Mouse (Mus musculus) limb, embryonic 11.5 days (tissue): ENCODE measurements around the gene Clmn. TPM values are rescaled to one million over a fixed set of nuclear protein-coding genes. Genes with fewer than 3 reads are reported as not detected.
A peak's percentile ranks its signal among the peaks of the same experiment; 100 is the strongest.

Experiments used
- ATAC-seq: fragments of 200-750 bp; cut with Nextera tagmentation; 2 replicates; pipeline ENCODE4 v1.8.0; 2017; ENCODE audit warnings: low read depth; ENCODE audit not compliant: insufficient number of reproducible peaks, low FRiP score, low TSS enrichment
- DNase-seq: peaks from one replicate; pipeline ENCODE4 v3.0.0-alpha.2; 2015; ENCODE audit warnings: low spot score
- H3K27ac ChIP-seq: fragments of 300-500 bp; sonication (generic); replicated peaks from 2 replicates; pipeline ENCODE4 v1.5.1; 2014; ENCODE audit warnings: low read depth, mild to moderate bottlenecking, low read length
- H3K27me3 ChIP-seq: fragments of 300-500 bp; sonication (generic); 2 replicates; pipeline ENCODE4 v1.6.1; 2014; ENCODE audit warnings: mild to moderate bottlenecking, low read length, mixed read lengths; ENCODE audit not compliant: control insufficient read depth, insufficient read depth
- H3K36me3 ChIP-seq: fragments of 300-500 bp; sonication (generic); 2 replicates; pipeline ENCODE4 v1.6.1; 2014; ENCODE audit warnings: mild to moderate bottlenecking, low read length, moderate library complexity, mixed read lengths; ENCODE audit not compliant: control insufficient read depth, insufficient read depth
- H3K4me1 ChIP-seq: fragments of 300-500 bp; sonication (generic); 2 replicates; pipeline ENCODE4 v1.6.1; 2014; ENCODE audit warnings: low read length, mixed read lengths; ENCODE audit not compliant: control insufficient read depth, insufficient read depth
- H3K4me2 ChIP-seq: fragments of 300-500 bp; sonication (generic); 2 replicates; pipeline ENCODE4 v1.6.1; 2014; ENCODE audit warnings: low read depth, mild to moderate bottlenecking, moderate library complexity; ENCODE audit not compliant: severe bottlenecking
- H3K4me3 ChIP-seq: fragments of 300-500 bp; sonication (generic); 2 replicates; pipeline ENCODE4 v1.5.1; 2014; ENCODE audit warnings: low read depth, low read length
- H3K9ac ChIP-seq: fragments of 300-500 bp; sonication (generic); 2 replicates; pipeline ENCODE4 v1.6.1; 2014; ENCODE audit warnings: mild to moderate bottlenecking, low read length
- H3K9me3 ChIP-seq: fragments of 300-500 bp; sonication (generic); 2 replicates; pipeline ENCODE4 v1.6.1; 2016; ENCODE audit warnings: low read length; ENCODE audit not compliant: control insufficient read depth
- WGBS: fragments of 180-500 bp; shearing (Covaris S2); extraction: QIAGEN DNeasy Blood & Tissue Kit; methylation state at CpG from one replicate; pipeline ENCODE4 v1.1.7; 2014; 5-methylcytosine and 5-hydroxymethylcytosine counted together
- polyA plus RNA-seq: library from polyadenylated mRNA; unstranded; fragments of >200 nt; fragmentation: Nextera tagmentation; extraction: Ambion mirVana; gene quantifications from 2 replicates; pipeline ENCODE4 v1.2.1, GENCODE M21; 2014

Clmn gene
- polyA plus RNA-seq, 1 experiment from 2014 or later: 5.9 TPM

DNA sequence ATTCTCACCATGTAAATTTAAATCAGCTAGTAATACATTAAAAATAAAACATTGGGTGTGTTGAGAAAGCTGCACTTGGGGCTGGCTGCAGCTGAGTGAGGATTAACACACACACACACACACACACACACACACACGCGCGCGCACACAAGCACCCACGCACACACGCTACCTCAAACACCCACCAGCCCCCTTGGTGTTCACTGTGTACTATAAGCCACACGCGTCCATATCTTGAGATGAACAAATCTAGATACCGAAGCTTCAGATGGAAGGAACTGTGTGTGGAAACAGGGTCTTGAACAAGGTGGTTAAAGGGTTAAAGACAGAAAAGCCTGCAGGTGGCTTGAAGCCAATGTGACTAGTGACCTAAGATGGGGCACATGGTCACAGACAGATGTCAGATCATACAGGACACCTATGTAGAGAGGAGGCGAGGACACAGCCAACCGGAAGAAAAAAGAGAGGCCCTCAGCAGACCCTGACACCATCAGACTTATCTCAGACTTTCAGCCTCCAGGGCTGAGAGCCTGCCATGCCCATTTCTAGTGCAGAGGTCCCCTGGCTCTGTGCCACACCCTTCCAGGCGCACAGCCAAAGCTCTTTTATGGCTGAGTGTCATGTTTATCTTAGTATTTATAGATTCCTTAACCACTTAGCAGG, 40.5 kb downstream of the Clmn start:
- no peaks in the 10 kb centered on the region for H3K9me3 ChIP-seq
- no peak overlapping the region for H3K9ac ChIP-seq
- no peak overlapping the region for H3K27ac ChIP-seq
- no peak for ATAC-seq
- H3K27me3 ChIP-seq: no peaks in the 10 kb centered on the region
- H3K36me3 ChIP-seq: no peaks in the 10 kb centered on the region
- no peak for DNase-seq
- peaks cover 35% of the 10 kb centered on the region for H3K4me1 ChIP-seq
- no peak overlapping the region for H3K4me2 ChIP-seq
- no peak overlapping the region for H3K4me3 ChIP-seq
- 87% methylated on average over 12 of the region's 12 CpGs for WGBS

DNA sequence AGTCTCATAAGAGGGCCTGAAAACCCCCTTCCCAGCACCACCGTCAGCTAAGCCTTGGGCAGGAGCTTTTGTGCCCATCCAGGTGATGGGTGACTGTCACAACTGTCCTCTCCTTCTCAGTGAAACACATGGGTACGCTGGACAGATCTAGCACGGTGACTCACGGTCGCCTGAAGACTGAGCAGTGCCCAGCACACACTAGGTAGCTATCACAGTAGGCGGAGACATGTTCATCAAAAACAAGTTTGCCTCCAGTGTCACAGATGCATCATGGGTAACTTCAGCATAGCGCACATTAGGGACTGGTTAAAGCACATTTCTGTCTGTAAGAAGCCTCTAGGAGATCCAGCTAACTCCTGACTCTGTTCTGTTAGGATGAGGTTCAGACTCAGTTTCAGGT, 41.2 kb downstream of the Clmn start:
- Histone ChIP-seq H3K9me3 (no peaks in the 10 kb centered on the region), H3K4me2 (no peak overlapping the region), H3K4me1 (peaks cover 40% of the 10 kb centered on the region), H3K27me3 (no peaks in the 10 kb centered on the region), H3K4me3 (no peak overlapping the region), H3K36me3 (no peaks in the 10 kb centered on the region), H3K9ac (no peak overlapping the region), H3K27ac (no peak overlapping the region)
- WGBS: 95% methylated on average over 7 of the region's 7 CpGs
- DNase-seq: no peak
- no peak for ATAC-seq

DNA sequence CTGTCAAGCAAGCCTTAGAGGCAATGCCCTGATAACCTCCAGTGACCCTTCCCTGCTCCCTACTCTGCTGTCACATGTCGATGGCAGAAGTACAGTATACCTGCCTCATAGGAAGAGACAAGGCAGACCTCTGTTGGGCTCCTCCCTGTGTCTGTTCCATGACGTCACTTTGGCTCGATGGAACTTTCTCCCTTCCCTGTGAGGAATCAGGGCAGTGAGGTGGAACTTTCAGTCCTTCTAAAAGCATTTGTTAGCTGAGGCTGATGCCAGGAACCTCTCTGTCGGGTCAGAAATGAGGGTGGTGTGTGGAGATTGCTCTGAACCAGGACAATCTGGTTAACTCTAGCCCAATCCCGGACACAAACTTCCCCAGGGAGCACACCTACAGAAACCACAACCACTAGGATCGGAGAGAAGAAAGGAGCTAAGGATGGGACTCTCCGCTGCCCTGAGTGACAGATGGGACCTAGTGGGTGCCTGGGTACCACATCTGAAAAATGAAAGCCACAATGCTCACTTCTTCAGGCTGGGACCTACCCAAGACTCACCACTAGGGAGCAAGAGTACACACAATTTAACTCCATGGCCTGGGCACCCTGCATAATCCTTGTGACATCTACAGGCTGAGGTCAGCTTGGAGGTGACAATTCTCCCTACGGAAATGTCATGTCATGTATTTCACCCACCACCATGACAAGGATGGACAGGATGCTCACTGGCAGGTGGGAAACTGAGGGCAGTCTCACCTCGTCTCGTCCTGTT, 41.9 kb downstream of the Clmn start:
- no peaks in the 10 kb centered on the region for H3K27me3 ChIP-seq
- no peak overlapping the region for H3K4me2 ChIP-seq
- peaks cover 40% of the 10 kb centered on the region for H3K4me1 ChIP-seq
- H3K27ac ChIP-seq: peak overlapping the region; percentile 1; the same call in 1 of the 2 replicates
- no peak for DNase-seq
- no peaks in the 10 kb centered on the region for H3K9me3 ChIP-seq
- no peak for ATAC-seq
- no peak overlapping the region for H3K9ac ChIP-seq
- WGBS: 86% methylated on average over 10 of the region's 10 CpGs
- H3K36me3 ChIP-seq: no peaks in the 10 kb centered on the region
- H3K4me3 ChIP-seq: no peak overlapping the region

GRCm38 (mm10) chr12:104822151-104822550, 42.7 kb downstream of the Clmn start:
- no peaks in the 10 kb centered on the region for H3K36me3 ChIP-seq
- H3K4me2 ChIP-seq: no peak overlapping the region
- no peaks in the 10 kb centered on the region for H3K27me3 ChIP-seq
- peak; percentile 49 for DNase-seq
- ATAC-seq: no peak
- H3K9me3 ChIP-seq: no peaks in the 10 kb centered on the region
- peak overlapping the region; percentile 1; the same call in 1 of the 2 replicates for H3K27ac ChIP-seq
- no peak overlapping the region for H3K4me3 ChIP-seq
- H3K4me1 ChIP-seq: peaks cover 49% of the 10 kb centered on the region
- H3K9ac ChIP-seq: no peak overlapping the region
- 19% methylated on average over 8 of the region's 8 CpGs for WGBS

- H3K27me3 ChIP-seq: no peaks in the 10 kb centered on the region
- 46% methylated on average over 5 of the region's 5 CpGs for WGBS
- no peak overlapping the region for H3K27ac ChIP-seq
Observed at GRCm38 (mm10) chr12:104820061-104820460, 44.8 kb downstream of the Clmn start.

DNA sequence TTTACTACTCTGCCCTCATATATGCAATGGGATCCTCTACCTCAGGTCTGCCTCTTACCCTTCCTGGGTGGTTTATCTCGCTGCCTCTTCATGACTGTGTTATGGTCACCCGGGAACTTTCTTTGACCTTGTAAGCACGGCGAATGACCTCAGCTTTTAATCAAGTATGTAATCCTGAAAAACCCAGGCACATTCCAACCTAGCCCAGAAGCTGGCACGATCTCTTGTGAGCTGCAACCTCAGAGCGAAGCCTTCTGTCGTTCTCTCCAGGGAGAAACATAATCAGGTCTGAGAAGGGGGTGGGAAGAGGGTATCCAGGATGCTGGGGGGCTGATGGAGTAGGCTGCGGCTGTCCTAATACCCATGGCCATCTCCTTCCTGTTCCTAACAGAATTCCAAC, 45.8 kb downstream of the Clmn start:
- ATAC-seq (no peak), DNase-seq (no peak)
- H3K9me3 ChIP-seq: no peaks in the 10 kb centered on the region
- H3K4me3 ChIP-seq: no peak overlapping the region
- peaks cover 54% of the 10 kb centered on the region for H3K4me1 ChIP-seq
- WGBS: 61% methylated on average over 8 of the region's 8 CpGs
- no peaks in the 10 kb centered on the region for H3K27me3 ChIP-seq
- H3K36me3 ChIP-seq: no peaks in the 10 kb centered on the region
- no peak overlapping the region for H3K27ac ChIP-seq
- no peak overlapping the region for H3K9ac ChIP-seq
- H3K4me2 ChIP-seq: no peak overlapping the region

More at GRCm38 (mm10) chr12:104820061-104820460, 44.8 kb downstream of the Clmn start:
- H3K9ac ChIP-seq: no peak overlapping the region
- DNase-seq (no peak), ATAC-seq (no peak)
- no peak overlapping the region for H3K4me2 ChIP-seq
- peaks cover 47% of the 10 kb centered on the region for H3K4me1 ChIP-seq
- H3K36me3 ChIP-seq: no peaks in the 10 kb centered on the region
- H3K9me3 ChIP-seq: no peaks in the 10 kb centered on the region
- H3K4me3 ChIP-seq: no peak overlapping the region

DNA sequence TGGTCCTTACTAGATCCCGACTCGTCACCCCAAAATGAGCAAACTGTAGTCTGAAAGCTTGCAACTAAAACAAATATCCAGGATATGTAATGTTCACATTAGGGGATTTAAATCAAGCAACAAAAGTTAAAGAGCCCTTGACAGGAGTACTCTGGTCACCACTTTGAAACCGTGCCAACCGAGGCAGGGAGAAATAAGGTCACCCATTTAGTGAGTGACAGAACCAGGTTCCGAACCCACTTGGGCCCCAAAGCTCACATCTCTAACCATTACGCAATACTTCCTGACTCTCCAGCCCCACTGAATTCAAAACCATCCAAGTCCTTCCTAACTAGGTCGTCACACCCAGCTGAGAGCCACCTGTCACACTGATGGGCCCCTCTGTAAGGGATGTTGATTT, 46.8 kb downstream of the Clmn start:
- Histone ChIP-seq H3K4me1 (peaks cover 63% of the 10 kb centered on the region), H3K4me2 (no peak overlapping the region), H3K27me3 (no peaks in the 10 kb centered on the region), H3K27ac (no peak overlapping the region), H3K9ac (no peak overlapping the region), H3K36me3 (no peaks in the 10 kb centered on the region), H3K4me3 (no peak overlapping the region), H3K9me3 (no peaks in the 10 kb centered on the region)
- no peak for DNase-seq
- no peak for ATAC-seq
- WGBS: 71% methylated on average over 7 of the region's 7 CpGs

DNA sequence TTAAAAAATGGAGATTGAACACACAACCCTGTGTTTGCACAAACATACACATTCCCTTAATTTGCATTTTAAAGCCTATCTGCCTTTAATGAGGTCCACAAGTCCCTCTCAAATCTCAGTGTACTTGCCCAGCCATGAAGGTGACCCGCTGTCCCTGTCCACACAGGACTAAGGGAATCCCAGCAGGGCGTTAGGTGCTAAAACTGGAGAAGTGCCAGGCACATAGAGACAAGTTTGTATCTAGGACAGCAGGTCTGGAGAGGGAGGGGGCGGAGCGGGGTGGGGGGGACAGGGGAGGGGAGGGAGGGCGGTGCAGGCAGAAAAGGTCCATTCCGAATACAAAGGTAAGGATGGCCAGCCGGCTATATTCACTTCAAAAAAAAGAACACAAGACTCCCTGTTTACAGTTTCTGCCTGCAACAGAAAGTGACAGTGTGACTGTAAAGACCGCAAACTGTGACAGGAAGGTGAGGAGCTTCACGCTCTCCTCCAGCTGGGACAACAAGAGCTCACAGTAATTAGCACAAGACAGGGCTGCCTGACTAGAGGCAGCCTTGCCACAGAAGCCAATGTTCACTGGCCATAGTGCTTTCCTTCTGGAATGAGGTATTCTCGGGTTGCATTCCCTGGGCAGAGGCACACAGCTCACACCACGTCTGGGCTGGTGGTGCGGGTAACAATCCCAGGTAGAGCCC, 47.6 kb downstream of the Clmn start:
- Histone ChIP-seq H3K36me3 (no peaks in the 10 kb centered on the region), H3K27me3 (no peaks in the 10 kb centered on the region), H3K4me1 (peaks cover 66% of the 10 kb centered on the region), H3K9me3 (no peaks in the 10 kb centered on the region), H3K27ac (peak overlapping the region; percentile 23; the same call in 1 of the 2 replicates), H3K9ac (no peak overlapping the region), H3K4me2 (no peak overlapping the region), H3K4me3 (no peak overlapping the region)
- 10% methylated on average over 12 of the region's 12 CpGs for WGBS
- no peak for DNase-seq
- no peak for ATAC-seq
